Mouse (Mus musculus): Measurements from ENCODE around the gene Nme7.

DNA sequence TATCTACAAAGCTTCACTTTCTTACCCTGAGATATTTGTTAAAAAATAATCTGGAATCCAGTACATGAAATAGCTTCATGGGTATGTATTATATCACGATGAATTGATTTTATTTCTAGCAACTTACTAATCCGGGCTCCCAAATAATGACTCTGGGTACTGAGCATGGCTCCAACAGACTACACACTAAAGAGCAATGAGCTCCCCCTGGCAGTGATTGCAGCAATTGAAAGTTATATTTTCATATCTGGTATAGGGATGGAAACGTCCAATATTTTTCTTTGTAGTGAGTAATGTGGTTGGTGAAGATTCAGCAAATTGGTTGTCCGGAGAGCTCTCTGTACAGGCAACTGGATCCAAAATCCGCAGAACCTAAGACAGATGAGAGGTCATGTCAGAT, 11.9 kb upstream of the Nme7 start:
- no peak for TF ChIP-seq POLR2AphosphoS2 (IDR thresholded peaks at IDR 0.05; ENCODE audit: insufficient read length, low read depth)
- TF ChIP-seq POLR2A (IDR thresholded peaks at IDR 0.05; ENCODE audit: insufficient read length, low read depth) = no peak
- no peak for TF ChIP-seq REST (IDR thresholded peaks at IDR 0.05; ENCODE audit: insufficient read depth, insufficient read length)
- TF ChIP-seq TCF12 (IDR thresholded peaks at IDR 0.05; ENCODE audit: insufficient read depth, poor library complexity, severe bottlenecking) = no peak
- TF ChIP-seq USF1 (IDR thresholded peaks at IDR 0.05; ENCODE audit: low read depth) = no peak
- no peak for TF ChIP-seq MYOG (IDR thresholded peaks at IDR 0.05; ENCODE audit: control insufficient read depth in 1 of 3, insufficient read depth in 1 of 3, insufficient read length in 2 of 3, low read depth in 2 of 3)
- no peak for TF ChIP-seq TCF3 (IDR thresholded peaks at IDR 0.05; ENCODE audit: insufficient read length, low read depth)
- no peak for TF ChIP-seq MAX (IDR thresholded peaks at IDR 0.05; ENCODE audit: low read depth)

All from myocyte (in vitro differentiated cells).